Mouse (Mus musculus) megakaryocyte, embryonic 14.5 days (primary cell): ENCODE data around the gene Arhgef25.

Experiments
- FLI1 ChIP-seq: IDR thresholded peaks from 2 replicates; pipeline ENCODE4 v1.6.1; 2012; ENCODE audit warnings: low read length, inconsistent platforms, mixed read lengths
- GATA1 ChIP-seq: IDR thresholded peaks from 3 replicates; pipeline ENCODE4 v1.6.1; 2012; ENCODE audit warnings: mixed read lengths, low read length, inconsistent platforms, borderline replicate concordance

DNA sequence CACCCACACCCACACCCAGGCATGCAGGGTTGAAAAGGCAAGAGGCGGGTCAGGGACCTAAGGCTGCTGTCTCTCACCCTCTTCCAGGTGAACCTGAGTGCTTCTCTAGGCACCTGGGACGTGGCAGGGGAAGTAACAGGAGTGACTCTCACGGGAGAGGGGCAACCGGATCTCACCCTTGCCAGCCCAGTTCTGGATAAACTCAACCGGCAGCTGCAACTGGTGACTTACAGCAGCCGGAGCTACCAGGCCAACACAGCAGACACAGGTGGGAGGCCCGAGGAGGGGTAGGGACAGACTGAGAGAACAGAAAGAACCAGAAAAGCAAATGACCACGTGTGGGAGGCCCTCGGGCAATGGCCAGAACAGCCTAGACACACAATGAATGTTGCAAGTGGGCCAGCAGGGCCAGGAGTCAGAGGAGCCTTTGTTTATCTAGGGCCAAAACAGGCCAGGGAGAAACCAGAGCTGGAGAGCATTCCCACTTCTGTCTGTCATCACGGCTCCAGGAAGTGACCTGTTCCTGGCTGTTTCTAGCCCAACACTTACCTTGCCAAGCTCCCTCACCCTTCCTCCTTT lies 22.2 kb downstream of the Arhgef25 start:
- TF ChIP-seq GATA1 (no peak), FLI1 (no peak)
